Mouse (Mus musculus) forebrain, embryonic 11.5 days (tissue): Measurements from ENCODE around the gene Iqschfp. TPM values are rescaled to one million over a fixed set of nuclear protein-coding genes. Genes with fewer than 3 reads are reported as not detected.

Experiments used
- ATAC-seq: fragments of 200-750 bp; cut with Nextera tagmentation; replicated peaks from 2 replicates; pipeline ENCODE4 v1.8.0; 2017; ENCODE audit warnings: moderate TSS enrichment; ENCODE audit not compliant: low FRiP score
- DNase-seq: peaks from one replicate; pipeline ENCODE4 v3.0.0-alpha.2; 2017; ENCODE audit warnings: low spot score
- H3K27ac ChIP-seq: fragments of 300-500 bp; sonication (generic); 2 replicates; pipeline ENCODE4 v1.5.1; 2014; ENCODE audit warnings: low read depth, low read length
- H3K27me3 ChIP-seq: fragments of 300-500 bp; sonication (generic); 2 replicates; pipeline ENCODE4 v1.6.1; 2014; ENCODE audit warnings: mild to moderate bottlenecking, low read length, mixed read lengths; ENCODE audit not compliant: control insufficient read depth, insufficient read depth
- H3K36me3 ChIP-seq: fragments of 300-500 bp; sonication (generic); 2 replicates; pipeline ENCODE4 v1.6.1; 2014; ENCODE audit warnings: mild to moderate bottlenecking, low read length, moderate library complexity, mixed read lengths; ENCODE audit not compliant: control insufficient read depth, insufficient read depth
- H3K4me1 ChIP-seq: fragments of 300-500 bp; sonication (generic); replicated peaks from 2 replicates; pipeline ENCODE4 v1.6.1; 2014; ENCODE audit warnings: low read length, mixed read lengths; ENCODE audit not compliant: control insufficient read depth, insufficient read depth
- H3K4me2 ChIP-seq: fragments of 300-500 bp; sonication (generic); 2 replicates; pipeline ENCODE4 v1.6.1; 2014; ENCODE audit warnings: low read depth, mild to moderate bottlenecking, low read length, moderate library complexity, mixed read lengths; ENCODE audit not compliant: severe bottlenecking
- H3K4me3 ChIP-seq: fragments of 300-500 bp; sonication (generic); 2 replicates; pipeline ENCODE4 v1.5.1; 2014; ENCODE audit warnings: low read depth, low read length
- H3K9ac ChIP-seq: fragments of 300-500 bp; sonication (generic); 2 replicates; pipeline ENCODE4 v1.6.1; 2014; ENCODE audit warnings: low read length
- H3K9me3 ChIP-seq: fragments of 300-500 bp; sonication (generic); 2 replicates; pipeline ENCODE4 v1.6.1; 2016; ENCODE audit warnings: low read length, mixed read lengths; ENCODE audit not compliant: control insufficient read depth
- WGBS: fragments of 180-500 bp; shearing (Covaris S2); extraction: QIAGEN DNeasy Blood & Tissue Kit; methylation state at CpG from one replicate; pipeline ENCODE4 v1.1.7; 2014; 5-methylcytosine and 5-hydroxymethylcytosine counted together
- polyA plus RNA-seq: library from polyadenylated mRNA; unstranded; fragments of >200 nt; fragmentation: Nextera tagmentation; extraction: Ambion mirVana; gene quantifications from 2 replicates; pipeline ENCODE4 v1.2.1, GENCODE M21; 2014

Iqschfp gene
- polyA plus RNA-seq, 1 experiment from 2014 or later, result 1.3 TPM

GRCm38 (mm10) chr3:68669418-68669974 lies 777.5 kb downstream of the Iqschfp start:
- Histone ChIP-seq H3K36me3 (no peaks in the 10 kb centered on the region), H3K4me1 (no peaks in the 10 kb centered on the region), H3K27ac (no peak overlapping the region), H3K9me3 (no peaks in the 10 kb centered on the region), H3K9ac (no peak overlapping the region), H3K4me2 (no peak overlapping the region), H3K4me3 (no peak overlapping the region), H3K27me3 (no peaks in the 10 kb centered on the region)
- ATAC-seq, result no peak
- DNase-seq, result no peak
- 81% methylated on average over 5 of the region's 5 CpGs for WGBS

GRCm38 (mm10) chr3:68674721-68675120 lies 782.7 kb downstream of the Iqschfp start:
- no peak for DNase-seq
- H3K9ac ChIP-seq, result no peak overlapping the region
- H3K9me3 ChIP-seq, result no peaks in the 10 kb centered on the region
- no peaks in the 10 kb centered on the region for H3K4me1 ChIP-seq
- H3K4me3 ChIP-seq, result no peak overlapping the region
- H3K27me3 ChIP-seq, result no peaks in the 10 kb centered on the region
- no peak overlapping the region for H3K4me2 ChIP-seq
- no peaks in the 10 kb centered on the region for H3K36me3 ChIP-seq
- no peak for ATAC-seq
- 82% methylated on average over 2 of the region's 2 CpGs for WGBS
- no peak overlapping the region for H3K27ac ChIP-seq

- Histone ChIP-seq H3K4me3 (no peak overlapping the region), H3K36me3 (no peaks in the 10 kb centered on the region), H3K27ac (no peak overlapping the region), H3K9me3 (no peaks in the 10 kb centered on the region), H3K4me1 (no peaks in the 10 kb centered on the region), H3K27me3 (no peaks in the 10 kb centered on the region), H3K9ac (no peak overlapping the region), H3K4me2 (no peak overlapping the region)
- ATAC-seq, result no peak
- no peak for DNase-seq
- WGBS, result 89% methylated on average over 12 of the region's 12 CpGs
Observed at GRCm38 (mm10) chr3:68675216-68675835, 783.3 kb downstream of the Iqschfp start.

Other genes with a start within 250 kb of the Iqschfp start
- 0.53 TPM in 1 of 2 replicates, not detected in the other for gene Iqcj, start within 50 bp of the Iqschfp start, polyA plus RNA-seq
- 72.6 and 76.9 TPM in 2 replicates for gene Schip1, start 172.6 kb downstream of the Iqschfp start, polyA plus RNA-seq